Mouse (Mus musculus) urinary bladder, postnatal 4 days (tissue): ENCODE data around the gene Uba5.

ENCODE experiments used
- DNase-seq, 2 experiments: peaks; one replicate each; pipeline ENCODE4 v3.0.0; 2021 to 2022; ENCODE audit warnings: low spot score in 2 of 2

Uba5 gene

DNA sequence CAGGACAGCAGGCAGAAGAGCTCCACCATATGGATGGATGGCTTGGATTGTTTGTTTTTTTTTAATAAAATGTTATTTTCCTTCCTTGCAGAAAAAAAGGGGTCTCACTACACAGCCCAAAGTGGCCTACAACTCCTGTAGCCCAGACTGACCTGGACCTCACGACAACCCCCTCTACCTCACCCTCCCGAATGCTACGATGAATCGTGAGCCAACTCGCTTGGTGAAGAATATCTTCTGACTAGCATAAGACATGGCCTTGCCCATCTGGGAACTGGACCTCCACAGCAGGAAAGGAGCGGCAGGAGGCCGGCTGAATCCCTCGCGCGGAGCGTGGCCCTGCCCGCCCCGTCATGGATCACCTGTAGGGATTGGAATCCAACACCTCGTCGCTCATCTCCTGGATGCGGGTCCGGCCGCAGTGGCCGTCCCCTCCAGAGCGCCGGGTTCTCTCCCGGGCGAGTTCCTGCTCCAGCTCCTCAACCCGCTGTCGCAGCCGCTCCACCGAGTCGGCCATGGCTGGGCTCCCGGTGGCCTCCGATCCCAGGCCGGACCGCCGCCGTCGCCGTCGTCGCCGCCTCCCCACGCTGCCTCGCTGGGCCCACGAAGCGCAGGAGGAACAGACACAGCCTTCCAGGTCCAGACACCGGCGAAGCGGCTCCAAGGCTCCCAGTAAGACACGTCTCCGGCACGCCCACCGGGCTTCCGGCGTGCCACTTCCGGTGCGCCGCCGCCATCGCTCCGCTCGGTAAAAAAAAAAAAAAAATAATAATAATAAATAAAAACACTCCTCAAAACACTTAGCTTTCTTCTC is at the start of gene Uba5:
TSS of gene Uba5 (minus strand) at position 705 of the 814 bp plus-strand sequence.
- DNase-seq = peak; percentile 64 to 68

DNA sequence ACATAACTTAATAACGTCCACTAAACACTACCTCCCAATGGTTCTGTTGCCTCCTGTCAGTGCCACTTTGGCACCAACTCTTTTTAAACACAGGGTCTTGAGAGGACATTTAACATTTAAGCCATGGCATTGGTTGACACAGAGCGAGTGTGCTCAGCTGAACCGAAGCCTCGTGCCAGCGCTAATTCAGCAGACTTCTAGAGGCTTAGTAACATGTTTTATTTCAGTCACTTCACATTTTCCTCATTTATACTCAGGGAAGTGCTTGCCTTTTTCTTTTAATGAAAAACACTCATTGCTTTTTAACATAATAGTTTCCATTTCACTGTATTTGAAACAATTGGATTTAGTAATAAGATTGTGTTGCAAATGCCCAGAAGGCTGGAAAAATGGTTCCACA is 46.2 kb upstream of the Uba5 start:
- DNase-seq = no peak

DNA sequence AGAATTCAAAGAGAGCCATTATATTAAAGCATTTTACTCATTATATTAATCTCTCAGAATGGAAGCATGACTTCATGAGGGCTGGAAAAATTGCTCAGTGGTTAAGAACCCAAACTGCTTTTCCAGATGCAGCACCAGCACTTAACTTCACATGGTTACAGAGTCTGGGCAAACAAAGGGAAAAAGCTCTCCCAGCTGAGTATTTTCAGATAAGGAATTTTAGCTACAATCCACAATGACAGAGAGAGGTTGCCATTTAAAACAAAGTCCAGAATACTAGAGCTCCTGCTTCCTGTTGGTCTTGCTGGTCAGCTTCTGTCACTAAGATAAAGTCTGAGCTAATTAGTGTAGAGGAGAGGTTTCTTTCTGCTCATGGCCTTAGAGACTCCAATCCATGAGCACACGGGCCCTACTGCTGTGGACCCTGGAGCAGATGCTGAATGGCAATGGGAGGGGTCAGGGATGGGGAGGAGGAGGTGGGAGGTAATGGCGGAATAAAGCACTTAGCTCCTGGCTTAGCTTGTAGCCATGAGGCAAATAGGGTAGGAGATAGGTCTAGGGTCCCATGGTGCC is 45.7 kb upstream of the Uba5 start:
- DNase-seq = no peak

DNA sequence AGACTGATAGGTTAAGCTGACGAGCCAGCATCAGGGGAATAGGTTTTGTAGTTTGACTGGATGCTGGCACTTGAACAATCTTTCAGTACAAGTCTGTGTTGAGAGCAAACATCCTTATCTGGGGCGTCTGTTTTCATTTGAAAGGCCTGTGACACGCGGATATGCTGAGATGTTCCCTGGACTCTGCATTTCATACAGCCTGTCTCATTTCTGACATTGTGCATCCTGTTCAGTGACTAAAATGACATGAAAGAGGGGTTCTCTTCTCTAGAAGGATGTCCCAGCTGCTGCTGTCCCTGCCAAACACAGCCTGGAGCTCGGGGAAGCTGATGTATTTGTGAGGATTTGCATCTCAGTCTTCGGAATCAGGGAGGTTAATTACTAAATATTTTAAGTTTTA is 44.5 kb upstream of the Uba5 start:
- no peak for DNase-seq

DNA sequence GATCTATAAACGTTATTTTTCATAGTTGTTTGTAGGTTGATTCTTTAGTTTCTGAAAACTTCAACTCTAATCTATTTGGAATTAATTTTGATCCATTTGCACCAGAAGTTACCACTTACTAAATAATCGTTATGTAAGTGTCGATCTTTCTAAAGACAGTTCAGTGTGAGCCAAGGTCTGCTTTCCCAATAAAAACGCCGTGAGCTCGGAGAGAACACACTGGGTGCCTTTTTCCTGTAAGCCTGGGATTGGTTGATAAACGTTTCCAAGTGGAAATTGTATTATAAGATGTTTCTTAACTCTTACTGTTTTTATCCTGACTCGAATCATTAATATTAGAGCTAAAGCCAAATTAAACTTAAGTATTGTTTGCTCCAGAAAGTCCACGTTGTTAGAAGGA is 44.0 kb upstream of the Uba5 start:
- no peak for DNase-seq

DNA sequence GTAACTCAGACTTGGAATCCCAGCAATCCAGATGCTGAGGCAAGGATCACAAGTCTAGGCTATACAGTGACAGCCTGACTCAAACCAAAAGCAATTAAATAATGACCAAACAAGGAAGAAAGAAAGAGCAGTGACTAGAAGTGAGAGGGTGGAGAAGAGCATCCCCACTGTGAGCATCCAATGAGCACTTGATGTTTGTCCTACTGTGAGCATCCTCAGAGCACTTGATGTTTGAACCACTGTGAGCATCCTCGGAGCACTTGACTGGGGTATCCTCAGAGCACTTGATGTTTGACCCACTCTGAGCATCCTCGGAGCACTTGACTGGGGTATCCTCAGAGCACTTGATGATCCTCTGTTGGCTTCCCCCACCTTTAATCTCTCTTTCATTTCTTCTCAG is 42.1 kb upstream of the Uba5 start:
- DNase-seq = no peak

DNA sequence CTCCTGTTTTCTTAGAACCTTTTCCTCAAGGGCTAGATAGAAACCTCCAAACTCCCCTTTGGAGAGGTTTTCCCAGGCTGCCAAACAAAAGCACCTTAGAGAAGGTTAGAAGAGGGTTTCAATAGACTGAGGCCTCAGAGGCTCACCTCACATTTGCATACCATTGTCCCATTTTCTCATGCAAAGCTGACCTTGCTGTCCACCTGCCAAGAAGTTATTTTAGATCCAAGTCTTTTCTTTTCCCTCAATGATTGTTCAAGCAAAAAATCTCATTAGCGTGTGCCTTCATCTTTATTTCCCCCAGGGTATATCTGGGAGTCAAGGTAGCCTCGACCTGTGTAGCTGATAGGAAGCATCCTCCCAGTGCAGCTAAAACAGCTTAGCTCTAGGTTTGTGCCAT is 40.0 kb upstream of the Uba5 start:
- DNase-seq = no peak

DNA sequence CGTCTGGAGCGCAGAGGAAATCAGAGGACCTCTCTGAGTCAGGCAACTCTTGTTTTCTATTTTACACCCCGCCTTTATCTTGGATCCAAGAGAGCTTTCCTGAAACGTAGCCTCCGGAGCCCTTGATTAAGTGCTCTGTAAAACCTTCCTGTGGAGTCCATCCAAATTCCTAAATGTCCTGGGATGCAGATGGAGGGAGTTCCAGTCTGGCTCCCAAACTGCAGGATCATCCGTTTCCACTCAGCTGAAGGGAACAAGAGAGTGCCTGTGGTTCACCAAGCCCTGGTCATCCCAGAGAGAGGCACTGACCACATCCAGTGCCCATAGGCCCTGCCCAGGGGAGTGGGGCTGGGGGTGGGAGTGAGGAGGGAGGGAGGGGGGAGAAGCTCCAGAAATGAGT is 39.4 kb upstream of the Uba5 start:
- peak in 1 of 2 experiments; percentile 33 for DNase-seq

DNA sequence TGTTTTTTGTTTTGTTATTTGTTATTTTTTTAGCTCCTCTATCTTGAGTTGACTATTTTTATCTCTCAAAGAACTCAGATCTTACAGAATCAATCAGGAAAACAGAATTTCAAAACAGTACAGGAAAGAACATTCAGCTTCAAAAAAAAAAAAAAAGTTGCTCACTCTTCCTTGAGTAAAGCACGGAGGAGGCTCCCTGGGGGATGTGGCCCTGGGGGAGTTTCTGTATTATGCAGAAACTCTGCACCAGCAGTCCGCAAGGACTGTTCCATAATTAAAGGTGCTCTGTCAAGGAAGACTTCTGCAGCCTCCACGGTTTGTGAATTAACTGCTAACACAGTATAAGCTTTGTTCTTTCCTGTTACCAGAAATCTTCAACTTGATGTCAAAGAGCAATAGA is 38.5 kb upstream of the Uba5 start:
- DNase-seq = no peak

DNA sequence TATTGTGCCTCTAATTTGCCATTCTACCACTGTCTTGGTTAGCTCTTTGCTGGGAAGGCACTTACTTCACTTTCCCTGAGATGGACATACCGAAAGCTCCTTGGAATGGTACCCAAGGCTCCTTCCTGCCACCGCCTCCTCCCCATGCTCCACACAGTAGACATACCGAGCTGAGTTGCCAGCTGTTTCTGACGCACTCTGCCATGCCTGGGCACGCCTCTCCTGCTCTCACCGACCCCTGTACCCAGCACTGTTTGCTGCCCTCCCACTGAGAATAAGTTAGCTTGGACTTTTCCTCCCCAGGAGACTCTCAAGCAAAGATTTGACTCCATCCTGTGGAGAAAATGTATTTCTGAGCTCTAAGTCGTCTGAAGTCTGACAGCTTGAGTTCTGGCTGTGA is 37.9 kb upstream of the Uba5 start:
- no peak for DNase-seq

DNA sequence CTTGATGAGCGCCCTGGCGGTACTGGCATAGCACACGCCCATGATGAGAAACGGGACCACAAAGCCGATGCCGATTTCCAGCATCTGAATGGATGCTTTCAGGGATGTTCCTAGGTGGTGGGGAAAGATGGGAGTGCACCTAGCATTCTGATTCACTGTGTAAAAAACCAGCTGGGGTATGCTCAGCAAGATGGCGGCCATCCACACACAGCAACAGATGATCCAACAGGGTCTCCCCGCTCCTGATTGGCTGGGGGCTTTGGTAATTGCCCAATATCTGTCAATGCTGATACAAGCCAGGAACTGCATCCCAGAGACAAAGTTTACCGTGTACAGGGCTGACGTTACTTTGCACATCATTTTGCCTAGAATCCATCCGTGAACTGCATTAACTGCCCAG is 36.1 kb upstream of the Uba5 start:
- DNase-seq = no peak

DNA sequence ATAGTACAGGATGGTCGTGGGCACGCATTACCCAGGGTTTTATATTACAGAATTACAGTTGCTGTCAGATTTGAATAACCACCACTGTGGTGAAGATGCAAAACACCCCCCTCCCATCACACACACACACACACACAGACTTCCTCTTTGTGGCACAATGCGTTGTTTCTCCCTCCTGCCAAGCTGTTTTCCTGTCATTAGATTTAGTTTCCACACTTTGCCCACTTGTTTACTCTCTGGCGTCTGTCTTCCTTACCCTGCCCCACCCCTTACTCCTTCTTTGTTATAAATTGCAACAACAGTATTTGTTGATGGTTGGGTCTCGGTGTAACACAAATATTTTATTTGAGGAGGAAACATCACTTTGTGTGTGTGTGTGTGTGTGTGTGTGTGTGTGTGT is 35.3 kb upstream of the Uba5 start:
- DNase-seq = no peak

DNA sequence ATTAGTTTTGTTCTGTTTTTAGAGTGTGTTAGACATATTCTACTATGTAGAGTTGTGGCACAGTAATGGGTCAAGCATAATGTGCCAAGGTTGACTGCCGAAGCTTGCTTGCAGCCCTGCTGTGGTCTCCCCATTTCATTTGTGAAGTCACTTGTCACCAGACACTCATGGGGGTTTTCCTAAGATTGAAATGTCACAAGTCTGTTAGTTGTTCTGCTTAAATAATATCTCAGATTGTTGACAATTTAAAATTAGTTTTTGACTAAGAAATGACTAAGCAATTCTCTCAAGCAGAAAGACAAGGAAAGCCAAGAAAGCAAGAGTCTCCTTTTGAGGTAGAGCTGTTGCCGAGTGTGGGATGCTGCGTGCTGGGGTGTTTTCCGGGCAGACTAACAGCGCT is 30.0 kb upstream of the Uba5 start:
- peak in 1 of 2 experiments; percentile 44 for DNase-seq

DNA sequence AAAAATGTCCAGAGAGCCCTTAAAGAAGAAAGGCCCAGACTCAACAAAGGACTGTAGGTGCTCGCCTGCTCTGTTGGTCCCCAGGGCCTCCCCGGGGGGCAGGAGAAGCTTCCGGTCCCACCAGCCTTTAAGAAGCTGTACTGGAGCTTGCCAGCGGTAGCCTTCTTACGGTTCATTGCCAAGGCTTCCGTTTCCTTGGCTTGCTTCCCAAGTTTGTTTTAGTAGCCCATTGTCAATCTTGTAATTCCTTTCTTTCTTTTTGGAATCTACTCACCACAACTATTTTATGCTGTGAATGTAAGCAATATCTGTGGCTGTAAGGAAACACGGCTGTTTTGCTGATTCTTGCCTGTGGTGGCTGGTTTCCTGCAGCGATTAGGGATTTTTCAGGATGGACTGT is 25.6 kb upstream of the Uba5 start:
- DNase-seq = no peak

DNA sequence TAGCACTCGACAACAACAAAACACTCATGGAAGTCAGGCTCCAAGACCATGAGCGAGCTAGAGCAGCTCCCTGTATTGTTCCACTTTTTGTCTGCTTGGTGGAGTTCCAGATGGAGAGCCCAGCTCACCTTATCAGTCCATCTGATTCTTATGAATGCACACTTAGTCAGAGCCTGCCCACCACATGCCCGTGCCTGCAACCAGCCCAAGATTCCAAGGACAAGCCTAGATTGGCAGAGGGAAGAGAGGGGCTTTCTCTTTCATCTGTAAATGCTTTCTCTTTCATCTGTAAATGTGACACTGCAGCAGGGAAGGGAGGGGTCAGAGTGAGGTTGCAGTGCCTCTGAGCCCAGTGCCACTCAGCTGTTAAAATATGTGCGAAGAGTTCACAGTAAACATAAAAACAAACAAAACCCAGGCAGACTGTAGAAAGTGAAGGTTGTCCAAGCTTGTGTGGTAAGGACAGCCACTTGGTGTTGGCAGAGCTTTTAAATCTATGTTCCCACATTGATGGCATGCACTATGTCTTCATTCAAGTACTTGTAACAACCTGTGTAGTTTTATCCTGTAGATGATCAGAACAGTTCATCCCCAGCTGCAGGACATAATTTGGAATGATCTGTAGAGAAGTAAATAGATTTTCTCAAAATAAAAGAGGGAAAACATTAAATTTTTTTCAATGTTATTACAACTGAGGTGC is 22.9 kb upstream of the Uba5 start:
- no peak for DNase-seq

DNA sequence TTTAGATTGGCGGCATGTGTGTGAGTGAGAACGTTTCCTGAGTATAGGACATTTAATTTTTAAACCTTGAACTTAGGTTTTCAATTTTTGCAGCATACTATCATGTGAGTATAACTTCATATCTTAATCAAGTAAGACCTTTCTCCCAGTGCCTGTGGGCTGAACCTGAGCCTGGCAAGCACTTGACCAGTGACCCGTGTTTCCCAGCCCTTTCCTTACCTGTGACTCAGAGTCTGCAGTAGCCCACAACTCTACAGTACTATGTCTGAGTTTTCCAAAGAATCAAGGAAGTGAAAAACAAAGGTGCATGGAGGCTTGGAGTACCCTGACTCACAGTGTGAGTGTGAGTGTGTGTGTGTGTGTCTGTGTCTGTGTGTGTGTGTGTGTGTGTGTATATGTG is 17.1 kb upstream of the Uba5 start:
- no peak for DNase-seq

DNA sequence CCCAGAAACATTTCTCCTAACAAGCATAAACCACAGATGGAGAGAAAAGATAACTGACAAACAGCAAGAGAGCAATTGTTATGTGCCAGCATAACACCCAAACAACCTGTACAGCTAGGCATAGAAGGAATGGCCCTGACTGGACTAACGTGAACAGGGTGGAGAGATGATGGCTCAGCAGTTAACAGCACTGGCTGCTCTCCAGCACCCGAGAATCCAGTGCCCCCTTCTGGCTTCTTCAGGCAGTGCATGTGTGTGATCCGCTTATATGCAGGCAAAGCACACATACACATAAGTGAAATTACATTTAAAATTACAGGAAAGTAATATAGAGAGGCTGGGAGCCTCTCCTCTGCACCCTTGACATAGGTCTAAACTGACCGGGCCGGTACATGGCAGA is 16.4 kb upstream of the Uba5 start:
- peak in 1 of 2 experiments; percentile 35 for DNase-seq

DNA sequence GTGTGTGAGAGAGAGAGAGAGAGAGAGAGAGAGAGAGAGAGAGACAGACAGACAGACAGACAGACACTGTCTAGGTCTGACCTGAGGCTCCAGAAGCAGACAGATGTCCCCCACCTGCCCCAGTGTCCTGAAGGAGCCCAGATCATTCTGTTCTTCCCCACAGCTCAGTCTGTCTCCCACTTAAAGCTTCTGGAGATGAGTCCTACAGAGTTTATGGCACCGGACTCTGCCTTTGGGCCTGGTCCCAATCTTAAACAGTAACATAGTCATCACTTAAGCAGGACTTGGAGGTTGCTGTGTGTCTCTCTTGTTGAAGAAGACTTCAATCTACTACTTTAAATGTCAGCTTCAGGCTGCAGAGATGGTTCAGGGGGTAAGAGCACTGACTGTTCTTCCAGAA is 15.8 kb upstream of the Uba5 start:
- DNase-seq = no peak

DNA sequence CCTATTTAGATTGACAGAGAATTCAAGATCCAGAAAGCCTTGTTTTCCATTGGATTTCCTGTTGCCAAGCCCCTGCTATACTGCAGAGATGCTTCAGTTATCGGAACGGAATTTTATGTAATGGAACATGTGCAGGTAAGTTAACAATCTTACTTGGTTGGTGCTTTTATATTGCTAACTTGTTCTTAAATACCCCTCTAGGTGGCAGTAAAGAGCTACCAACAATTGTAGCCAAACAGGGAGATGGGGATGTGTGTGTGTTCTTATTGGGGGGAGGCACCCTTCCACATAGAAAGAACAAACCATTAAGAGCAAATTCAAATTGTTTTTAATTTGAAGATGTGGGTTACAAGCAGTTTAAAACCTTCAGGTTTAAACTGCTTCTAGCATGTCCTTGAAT is 12.9 kb upstream of the Uba5 start:
- DNase-seq = no peak

DNA sequence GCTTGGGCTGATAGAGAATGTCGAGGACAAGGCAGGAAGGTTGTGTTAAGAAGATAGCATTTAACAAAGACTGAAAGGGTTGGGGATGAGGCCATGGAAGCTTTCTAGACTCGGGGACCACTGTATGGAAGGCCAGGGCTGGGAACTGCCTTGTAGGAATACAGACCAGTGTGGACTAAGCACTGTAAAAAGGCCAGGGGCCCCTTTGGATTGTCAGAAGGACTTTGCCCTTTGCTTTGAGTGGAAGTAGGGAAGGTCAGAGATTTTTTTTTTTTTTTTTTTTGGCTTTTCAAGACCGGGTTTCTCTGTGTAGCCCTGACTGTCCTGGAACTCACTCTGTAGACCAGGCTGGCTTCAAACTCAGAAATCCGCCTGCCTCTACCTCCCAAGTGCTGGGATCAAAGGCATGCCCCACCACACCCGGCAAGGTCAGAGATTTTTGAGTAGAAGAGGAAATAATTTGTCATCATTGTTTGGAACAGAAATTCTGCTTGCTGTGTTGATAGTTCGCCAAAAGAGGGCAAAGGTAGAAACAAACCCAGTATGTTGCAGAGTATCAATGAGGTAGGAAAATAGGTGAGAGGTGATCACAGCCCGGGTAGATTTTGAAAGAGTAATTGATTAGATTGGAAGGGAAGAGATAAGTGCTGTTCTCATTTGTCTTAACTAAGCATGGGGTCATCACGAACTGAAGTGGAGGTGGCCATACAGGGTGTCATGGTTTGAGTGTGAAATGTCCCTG is 8.1 kb upstream of the Uba5 start:
- DNase-seq = no peak

DNA sequence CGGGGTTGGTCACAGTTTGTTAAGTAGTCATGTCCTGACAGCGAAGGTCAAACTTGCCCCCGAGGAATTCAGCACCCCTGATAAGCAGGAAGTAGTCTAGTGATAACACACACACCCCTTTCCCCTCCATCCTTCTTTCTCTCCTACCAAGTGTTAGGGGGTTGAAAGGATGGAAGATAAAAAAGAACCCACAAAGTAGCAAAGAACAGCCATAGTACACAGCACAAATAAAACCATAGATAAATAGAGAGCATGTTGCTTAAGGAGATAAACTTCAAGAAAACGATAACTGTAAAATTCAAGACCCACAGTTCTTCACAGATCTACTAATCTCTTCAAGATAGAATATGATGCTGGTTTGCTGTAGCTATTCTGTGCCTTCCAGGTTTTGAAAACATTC is 7.3 kb upstream of the Uba5 start:
- no peak for DNase-seq

DNA sequence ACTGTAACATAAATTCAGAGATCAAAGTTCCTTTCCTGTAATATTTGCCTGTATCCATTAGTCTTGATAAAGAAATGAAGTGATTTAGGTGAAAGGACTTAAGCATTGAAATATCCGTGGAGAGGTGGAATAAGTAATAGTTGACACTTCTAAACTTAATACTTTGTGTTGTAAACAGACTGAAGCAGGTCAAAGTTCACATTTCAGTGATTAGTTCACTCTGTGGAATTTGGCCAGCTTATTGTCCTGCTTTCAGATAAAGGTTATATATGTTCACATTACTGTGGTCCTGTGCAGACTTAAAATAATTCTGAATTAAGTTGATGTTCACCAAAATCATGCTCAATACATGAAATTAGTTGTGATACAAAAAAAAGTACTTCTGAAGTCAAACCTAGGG is 1.6 kb upstream of the Uba5 start:
- no peak for DNase-seq
